Mouse (Mus musculus): ENCODE measurements around the gene Dus2. TPM values are rescaled to one million over a fixed set of nuclear protein-coding genes. Genes with fewer than 3 reads are reported as not detected.

The Dus2 gene
- polyA plus RNA-seq, 2 experiments = 8.7 to 10.5 TPM

DNA sequence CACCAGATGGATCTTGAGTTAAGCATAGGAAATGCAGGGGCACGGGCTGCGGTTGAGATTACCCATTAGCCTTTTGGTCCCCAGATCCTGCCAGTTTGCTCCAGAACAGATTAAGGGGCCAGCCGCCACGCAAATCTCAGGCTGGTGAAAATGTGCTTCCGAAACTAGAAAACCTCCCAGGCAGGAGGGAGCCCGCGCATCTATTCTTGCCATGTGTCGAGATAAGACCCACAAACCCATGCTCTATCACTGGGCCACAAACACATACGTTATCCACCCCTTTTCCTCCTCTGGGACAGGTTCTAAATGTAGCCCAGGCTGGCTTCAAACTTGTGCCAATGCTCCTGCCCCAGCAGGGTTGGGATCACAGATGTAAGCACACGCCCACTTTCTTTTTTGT, 29.6 kb upstream of the Dus2 start:
- Histone ChIP-seq H3K4me1 (replicated peaks; ENCODE audit: control insufficient read depth in 2 of 2, insufficient read depth in 2 of 2, low read length in 1 of 2) (peaks cover 15 to 33% of the 10 kb centered on the region in 2 experiments), H3K4me2 (ENCODE audit: low read depth) (peak overlapping the region; percentile 38), H3K9me3 (ENCODE audit: control insufficient read depth, low read length) (no peaks in the 10 kb centered on the region), H3K36me3 (replicated peaks; ENCODE audit: control insufficient read depth, insufficient read depth, low read depth) (peaks cover 4% of the 10 kb centered on the region), H3K4me3 (ENCODE audit: insufficient read depth in 1 of 2, low read depth in 2 of 2, low read length in 2 of 2) (no peak overlapping the region), H3K9ac (replicated peaks) (no peak overlapping the region), H3K27ac (no peak overlapping the region), H3K27me3 (ENCODE audit: control insufficient read depth, insufficient read depth, low read length) (no peaks in the 10 kb centered on the region)
- DNase-seq (ENCODE audit: low read depth in 3 of 3, low spot score in 3 of 3) = peak in 1 of 3 experiments; percentile 41
- WGBS (ENCODE audit: insufficient replicate concordance) = 12% methylated on average over 10 of the region's 10 CpGs
- peak; percentile 32; the same call in 1 of the 2 replicates for ATAC-seq (ENCODE audit: insufficient read depth)
- TF ChIP-seq EP300 (IDR thresholded peaks at IDR 0.05; ENCODE audit: low read depth) (peak; percentile 67), CTCF (IDR thresholded peaks at IDR 0.05; ENCODE audit: low read depth) (no peak)

DNA sequence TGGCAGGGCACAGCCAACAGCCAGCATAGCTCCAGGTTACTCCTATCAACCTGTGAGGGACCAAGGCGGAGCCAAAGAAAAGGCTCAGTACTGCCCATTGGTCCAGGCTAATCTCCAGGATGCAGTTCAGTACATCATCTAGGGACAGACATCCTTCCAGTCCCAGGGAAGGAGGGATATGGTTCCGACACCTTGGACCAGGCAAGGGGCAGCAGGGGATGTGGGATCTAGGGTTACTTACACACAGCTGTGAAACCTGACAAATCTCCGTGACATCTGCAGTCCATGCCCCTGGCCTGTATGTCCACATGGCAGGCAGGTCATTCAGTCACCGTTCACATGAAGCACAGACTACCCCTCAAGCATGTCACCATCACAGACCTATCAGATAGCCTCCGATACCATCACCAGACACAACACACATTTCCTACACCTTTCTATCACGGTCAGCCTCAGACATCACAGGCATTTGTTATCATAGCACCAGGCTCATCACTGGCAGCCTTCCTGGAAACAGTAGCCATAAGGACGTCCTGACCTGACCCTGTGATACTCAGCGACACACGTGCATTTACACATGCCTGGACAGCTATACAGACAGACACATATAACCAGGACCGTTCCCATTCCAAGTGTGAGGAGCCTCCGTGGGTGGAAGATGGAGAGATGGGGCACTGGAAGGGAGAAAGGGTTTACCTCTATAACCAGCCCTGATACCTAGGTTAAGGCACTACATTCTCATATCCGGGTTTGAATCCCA, 26.5 kb upstream of the Dus2 start:
- peak overlapping the region; percentile 84 for H3K9ac ChIP-seq (replicated peaks)
- peak overlapping the region; percentile 59 to 69 for H3K4me3 ChIP-seq (ENCODE audit: insufficient read depth in 1 of 2, low read depth in 2 of 2, low read length in 2 of 2)
- no peak for DNase-seq (ENCODE audit: low read depth in 3 of 3, low spot score in 3 of 3)
- no peaks in the 10 kb centered on the region for H3K27me3 ChIP-seq (ENCODE audit: control insufficient read depth, insufficient read depth, low read length)
- H3K27ac ChIP-seq = no peak overlapping the region
- H3K9me3 ChIP-seq (ENCODE audit: control insufficient read depth, low read length) = no peaks in the 10 kb centered on the region
- H3K36me3 ChIP-seq (replicated peaks; ENCODE audit: control insufficient read depth, insufficient read depth, low read depth) = no peaks in the 10 kb centered on the region; the same call in 1 of the 2 replicates
- 50% methylated on average over 12 of the region's 12 CpGs for WGBS (ENCODE audit: insufficient replicate concordance)
- ATAC-seq (ENCODE audit: insufficient read depth) = no peak
- peaks cover 19 to 43% of the 10 kb centered on the region in 2 experiments for H3K4me1 ChIP-seq (replicated peaks; ENCODE audit: control insufficient read depth in 2 of 2, insufficient read depth in 2 of 2, low read length in 1 of 2)
- TF ChIP-seq CTCF (IDR thresholded peaks at IDR 0.05; ENCODE audit: low read depth) (no peak), EP300 (IDR thresholded peaks at IDR 0.05; ENCODE audit: low read depth) (no peak)
- peak overlapping the region; percentile 89 for H3K4me2 ChIP-seq (ENCODE audit: low read depth)

DNA sequence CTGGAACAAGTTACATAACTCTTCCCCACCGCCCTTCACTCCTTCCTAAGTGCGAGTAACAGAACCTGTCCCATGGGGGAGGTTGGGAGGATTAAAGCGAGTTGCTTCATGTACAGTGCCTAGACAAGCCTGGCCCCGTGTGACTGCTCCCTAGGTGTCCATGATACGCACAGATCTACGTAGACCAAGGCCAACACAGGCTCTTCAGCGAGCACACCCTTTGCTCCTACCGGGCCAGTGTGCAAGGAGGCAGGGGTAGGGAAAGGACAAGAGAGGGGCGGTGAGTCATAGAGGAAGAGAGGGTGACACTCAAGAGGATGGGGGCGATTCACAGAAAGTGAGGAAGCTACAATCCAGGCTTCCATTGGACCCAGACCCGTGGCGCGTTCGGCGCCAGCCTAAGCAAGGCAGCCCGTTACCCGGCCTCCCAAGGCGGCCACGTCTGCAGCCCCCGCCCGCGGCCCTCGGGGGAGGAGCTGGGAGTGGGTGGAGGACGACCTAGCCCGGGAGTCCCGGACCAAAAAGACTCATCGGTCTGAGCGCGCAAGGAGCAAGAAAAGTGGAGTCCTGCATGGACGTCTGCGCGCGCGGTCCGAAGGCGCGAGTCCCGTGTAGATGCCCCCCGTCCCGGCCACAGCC, 25.8 kb upstream of the Dus2 start:
- Histone ChIP-seq H3K4me1 (replicated peaks; ENCODE audit: control insufficient read depth in 2 of 2, insufficient read depth in 2 of 2, low read length in 1 of 2) (peaks cover 19 to 43% of the 10 kb centered on the region in 2 experiments), H3K4me3 (ENCODE audit: insufficient read depth in 1 of 2, low read depth in 2 of 2, low read length in 2 of 2) (peak overlapping the region; percentile 59 to 69), H3K36me3 (replicated peaks; ENCODE audit: control insufficient read depth, insufficient read depth, low read depth) (no peaks in the 10 kb centered on the region; the same call in 1 of the 2 replicates), H3K27ac (peak overlapping the region; percentile 81), H3K9me3 (ENCODE audit: control insufficient read depth, low read length) (no peaks in the 10 kb centered on the region), H3K4me2 (ENCODE audit: low read depth) (peak overlapping the region; percentile 89), H3K9ac (replicated peaks) (peak overlapping the region; percentile 84), H3K27me3 (ENCODE audit: control insufficient read depth, insufficient read depth, low read length) (no peaks in the 10 kb centered on the region)
- ATAC-seq (ENCODE audit: insufficient read depth) (peak; percentile 55), DNase-seq (ENCODE audit: low read depth in 3 of 3, low spot score in 3 of 3) (no peak)
- TF ChIP-seq CTCF (IDR thresholded peaks at IDR 0.05; ENCODE audit: low read depth) (no peak), EP300 (IDR thresholded peaks at IDR 0.05; ENCODE audit: low read depth) (no peak)
- 2% methylated on average over 40 of the region's 40 CpGs for WGBS (ENCODE audit: insufficient replicate concordance)

DNA sequence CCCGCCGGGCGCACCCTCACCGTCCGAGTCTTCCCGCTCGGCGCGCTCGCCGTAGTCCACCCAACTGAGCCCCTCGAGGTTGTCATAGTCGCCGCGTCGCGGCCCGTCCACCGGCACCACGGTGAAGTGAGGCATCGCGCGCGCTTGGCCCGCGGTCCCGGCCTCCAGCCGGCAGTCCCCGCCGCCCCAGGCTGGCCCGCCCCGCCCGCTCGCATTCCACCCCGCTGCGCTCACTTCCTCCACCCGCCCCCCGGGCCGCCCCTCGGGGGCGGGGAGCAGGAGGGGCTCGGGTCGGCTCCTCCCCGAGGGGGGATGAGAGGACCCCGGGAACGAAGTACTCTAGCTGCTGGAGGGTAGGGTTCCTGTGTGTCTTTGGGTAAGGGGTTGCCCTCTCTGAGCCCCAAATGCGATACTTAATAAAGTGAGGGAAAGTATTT, 25.2 kb upstream of the Dus2 start, which contains the start of gene Slc12a4:
TSS of gene Slc12a4 (minus strand) at position 193 of the 437 bp plus-strand sequence.
- peak within 1 kb of the TSS; percentile 59 to 69 for H3K4me3 ChIP-seq (ENCODE audit: insufficient read depth in 1 of 2, low read depth in 2 of 2, low read length in 2 of 2)
- DNase-seq (ENCODE audit: low read depth in 3 of 3, low spot score in 3 of 3) (peak; percentile 54 to 63 (median 59)), ATAC-seq (ENCODE audit: insufficient read depth) (peak; percentile 74)
- H3K27me3 ChIP-seq (ENCODE audit: control insufficient read depth, insufficient read depth, low read length) = no peaks in the 10 kb centered on the region
- H3K9me3 ChIP-seq (ENCODE audit: control insufficient read depth, low read length) = no peaks in the 10 kb centered on the region
- peak within 1 kb of the TSS; percentile 84 for H3K9ac ChIP-seq (replicated peaks)
- under 1% methylated on average over 44 of the region's 47 CpGs for WGBS (ENCODE audit: insufficient replicate concordance)
- H3K4me2 ChIP-seq (ENCODE audit: low read depth) = peak within 1 kb of the TSS; percentile 89
- peaks cover 19 to 41% of the 10 kb centered on the region in 2 experiments for H3K4me1 ChIP-seq (replicated peaks; ENCODE audit: control insufficient read depth in 2 of 2, insufficient read depth in 2 of 2, low read length in 1 of 2)
- TF ChIP-seq CTCF (IDR thresholded peaks at IDR 0.05; ENCODE audit: low read depth) (no peak), EP300 (IDR thresholded peaks at IDR 0.05; ENCODE audit: low read depth) (no peak)
- peak within 1 kb of the TSS; percentile 81 for H3K27ac ChIP-seq
- H3K36me3 ChIP-seq (replicated peaks; ENCODE audit: control insufficient read depth, insufficient read depth, low read depth) = no peaks in the 10 kb centered on the region

Measured in liver, embryonic 14.5 days (tissue).